Comparison of ENCODE assay signal across 8 mouse cellular contexts in the genomic region with DNA sequence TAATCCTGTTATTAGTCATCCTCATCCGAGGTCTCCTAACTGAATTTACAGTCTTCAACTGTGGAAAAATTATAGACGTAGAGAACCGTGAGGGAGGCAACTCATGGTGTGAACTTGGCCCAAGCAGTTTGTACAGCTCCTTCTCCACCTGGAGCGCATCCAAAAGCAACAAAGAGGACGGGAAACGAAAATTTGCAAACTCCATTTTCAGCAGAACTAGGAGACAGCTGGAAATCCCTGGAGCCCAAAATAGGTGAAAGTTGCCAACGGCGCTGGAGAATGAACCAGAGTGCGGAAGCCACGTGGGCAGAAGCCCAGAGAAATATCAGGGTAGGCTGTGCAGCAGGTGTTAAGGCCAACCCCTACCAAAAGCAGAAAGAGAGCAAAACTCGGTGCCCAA.
DNase-seq lines count a peak whose midpoint lies in the region; ATAC-seq and TF ChIP-seq lines count a peak whose summit lies in the region.

No protein-coding gene starts in this region.

- ATAC-seq in hindbrain, postnatal 0 days = no peak
- no peak for ATAC-seq in hindbrain, embryonic 13.5 days (ENCODE audit: low FRiP score)
- 0 out of 2 replicates have a peak, but pooled peaks have one; percentile 52 for ATAC-seq in limb, embryonic 15.5 days (ENCODE audit: insufficient number of reproducible peaks, low FRiP score, low TSS enrichment, low read depth)
- ATAC-seq in forebrain, embryonic 13.5 days = no peak
- no peak for ATAC-seq in forebrain, embryonic 15.5 days (replicated peaks)

- no peaks in the 10 kb centered on the region for H3K4me1 ChIP-seq in hindbrain, postnatal 0 days (ENCODE audit: insufficient read depth, low read length)
- no peaks in the 10 kb centered on the region for H3K4me1 ChIP-seq in hindbrain, embryonic 13.5 days (replicated peaks)
- H3K4me1 ChIP-seq in brown adipose tissue, adult 24 weeks (ENCODE audit: control insufficient read depth, insufficient read depth, insufficient read length, low read length) = peaks cover 12% of the 10 kb centered on the region; the same call in 1 of the 2 replicates
- peaks cover 19% of the 10 kb centered on the region for H3K4me1 ChIP-seq in limb, embryonic 15.5 days
- no peaks in the 10 kb centered on the region for H3K4me1 ChIP-seq in forebrain, embryonic 13.5 days
- H3K4me1 ChIP-seq in forebrain, embryonic 15.5 days = no peaks in the 10 kb centered on the region

- WGBS in hindbrain, postnatal 0 days = 44% methylated on average over 11 of the region's 11 CpGs
- WGBS in hindbrain, embryonic 13.5 days = 79% methylated on average over 11 of the region's 11 CpGs
- 43% methylated on average over 11 of the region's 11 CpGs for WGBS in limb, embryonic 15.5 days
- WGBS in forebrain, embryonic 13.5 days = 81% methylated on average over 11 of the region's 11 CpGs
- WGBS in forebrain, embryonic 15.5 days = 65% methylated on average over 11 of the region's 11 CpGs

- no peaks in the 10 kb centered on the region for H3K27me3 ChIP-seq in hindbrain, postnatal 0 days (ENCODE audit: insufficient read depth, low read length)
- no peaks in the 10 kb centered on the region for H3K27me3 ChIP-seq in hindbrain, embryonic 13.5 days
- no peaks in the 10 kb centered on the region for H3K27me3 ChIP-seq in limb, embryonic 15.5 days
- no peaks in the 10 kb centered on the region for H3K27me3 ChIP-seq in forebrain, embryonic 13.5 days
- H3K27me3 ChIP-seq in forebrain, embryonic 15.5 days = no peaks in the 10 kb centered on the region

- H3K9me3 ChIP-seq in hindbrain, postnatal 0 days (ENCODE audit: low read length) = no peaks in the 10 kb centered on the region
- H3K9me3 ChIP-seq in hindbrain, embryonic 13.5 days = no peaks in the 10 kb centered on the region
- no peaks in the 10 kb centered on the region for H3K9me3 ChIP-seq in limb, embryonic 15.5 days
- no peaks in the 10 kb centered on the region for H3K9me3 ChIP-seq in forebrain, embryonic 13.5 days (replicated peaks)
- H3K9me3 ChIP-seq in forebrain, embryonic 15.5 days = no peaks in the 10 kb centered on the region

- no peaks in the 10 kb centered on the region for H3K36me3 ChIP-seq in hindbrain, postnatal 0 days (ENCODE audit: insufficient read depth, low read length)
- H3K36me3 ChIP-seq in hindbrain, embryonic 13.5 days = no peaks in the 10 kb centered on the region
- H3K36me3 ChIP-seq in limb, embryonic 15.5 days = no peaks in the 10 kb centered on the region
- no peaks in the 10 kb centered on the region for H3K36me3 ChIP-seq in forebrain, embryonic 13.5 days (ENCODE audit: poor library complexity, severe bottlenecking)
- no peaks in the 10 kb centered on the region for H3K36me3 ChIP-seq in forebrain, embryonic 15.5 days

- no peak overlapping the region for H3K4me3 ChIP-seq in hindbrain, postnatal 0 days (ENCODE audit: low read length)
- H3K4me3 ChIP-seq in hindbrain, embryonic 13.5 days = no peak overlapping the region
- H3K4me3 ChIP-seq in brown adipose tissue, adult 24 weeks (ENCODE audit: insufficient read depth, low read depth, low read length) = no peak overlapping the region
- H3K4me3 ChIP-seq in limb, embryonic 15.5 days = no peak overlapping the region
- no peak overlapping the region for H3K4me3 ChIP-seq in forebrain, embryonic 13.5 days
- no peak overlapping the region for H3K4me3 ChIP-seq in forebrain, embryonic 15.5 days

- H3K9ac ChIP-seq in hindbrain, postnatal 0 days (replicated peaks; ENCODE audit: low read length) = no peak overlapping the region
- no peak overlapping the region for H3K9ac ChIP-seq in hindbrain, embryonic 13.5 days
- no peak overlapping the region for H3K9ac ChIP-seq in limb, embryonic 15.5 days
- H3K9ac ChIP-seq in forebrain, embryonic 13.5 days = no peak overlapping the region
- no peak overlapping the region for H3K9ac ChIP-seq in forebrain, embryonic 15.5 days (replicated peaks)

- no peak overlapping the region for H3K4me2 ChIP-seq in hindbrain, postnatal 0 days (ENCODE audit: low read depth, low read length)
- no peak overlapping the region for H3K4me2 ChIP-seq in hindbrain, embryonic 13.5 days
- no peak overlapping the region for H3K4me2 ChIP-seq in limb, embryonic 15.5 days
- no peak overlapping the region for H3K4me2 ChIP-seq in forebrain, embryonic 13.5 days
- H3K4me2 ChIP-seq in forebrain, embryonic 15.5 days (replicated peaks) = no peak overlapping the region

- peak; percentile 48 for DNase-seq in hindbrain, postnatal 0 days (ENCODE audit: low spot score)
- peak; percentile 57 for DNase-seq in kidney, adult 18-20 months
- peak; percentile 49 to 59 for DNase-seq in urinary bladder, postnatal 4 days (ENCODE audit: low spot score in 2 of 2)

- H3K27ac ChIP-seq in hindbrain, postnatal 0 days = 0 out of 2 replicates have a peak overlapping the region, but pooled peaks have one; percentile 6
- H3K27ac ChIP-seq in hindbrain, embryonic 13.5 days = no peak overlapping the region
- peak overlapping the region; percentile 81 for H3K27ac ChIP-seq in brown adipose tissue, adult 24 weeks (replicated peaks; ENCODE audit: low read depth, low read length)
- no peak overlapping the region for H3K27ac ChIP-seq in limb, embryonic 15.5 days
- H3K27ac ChIP-seq in forebrain, embryonic 13.5 days = no peak overlapping the region
- no peak overlapping the region for H3K27ac ChIP-seq in forebrain, embryonic 15.5 days (replicated peaks)

- TF ChIP-seq CTCF in hindbrain, postnatal 0 days (IDR thresholded peaks at IDR 0.05; ENCODE audit: low read depth) = no peak

Comparison
In these comparisons a context has a peak if more than half of its experiments do, and no peak if none do; other contexts are left out.
1. H3K27ac ChIP-seq: peak in hindbrain, postnatal 0 days (single experiment) and brown adipose tissue, adult 24 weeks (single experiment); none in hindbrain, embryonic 13.5 days (single experiment), limb, embryonic 15.5 days (single experiment), forebrain, embryonic 13.5 days (single experiment) and forebrain, embryonic 15.5 days (single experiment).
2. Peak in every context shown above with its lines, with median percentiles within 50 percentile points of each other: DNase-seq.